Mouse (Mus musculus): ENCODE results near the gene Ddx6. TPM values are rescaled to one million over a fixed set of nuclear protein-coding genes. Genes with fewer than 3 reads are reported as not detected.

The Ddx6 gene
- polyA plus RNA-seq, 1 experiment from 2014 or later: 15.4 TPM

DNA sequence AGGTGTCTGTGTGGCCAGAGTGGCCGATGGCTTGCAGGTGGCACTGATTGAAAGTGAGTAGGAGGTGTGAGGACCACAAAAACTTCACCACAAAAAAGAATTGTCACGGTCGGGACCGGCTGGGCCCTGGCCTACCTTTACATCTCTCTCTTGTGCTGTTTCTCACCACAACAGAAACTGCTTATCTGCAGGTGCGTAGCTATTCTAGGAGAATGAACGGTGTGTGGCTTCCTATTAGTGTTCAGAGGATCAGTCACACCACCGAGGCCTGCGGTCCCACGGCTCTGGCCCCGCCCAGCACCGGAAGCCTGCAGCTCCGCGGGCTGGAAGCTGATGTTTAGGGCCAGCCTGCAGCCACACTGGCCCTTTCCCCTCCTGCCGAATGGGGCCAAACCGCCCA, 41.2 kb downstream of the Ddx6 start:
- DNase-seq (ENCODE audit: low spot score) (no peak), ATAC-seq (replicated peaks; ENCODE audit: insufficient number of reproducible peaks, low FRiP score, low TSS enrichment, low read depth) (no peak)
- Histone ChIP-seq H3K36me3 (replicated peaks; ENCODE audit: control insufficient read depth, insufficient read depth, low read depth, low read length) (no peaks in the 10 kb centered on the region), H3K9ac (replicated peaks; ENCODE audit: low read length) (no peak overlapping the region), H3K4me2 (ENCODE audit: low read depth, low read length) (no peak overlapping the region), H3K4me1 (ENCODE audit: control insufficient read depth, insufficient read depth, low read length) (no peaks in the 10 kb centered on the region), H3K27me3 (ENCODE audit: control insufficient read depth, insufficient read depth, low read length) (no peaks in the 10 kb centered on the region), H3K4me3 (ENCODE audit: low read depth, low read length) (no peak overlapping the region), H3K27ac (replicated peaks; ENCODE audit: low read depth, low read length) (no peak overlapping the region), H3K9me3 (replicated peaks; ENCODE audit: control insufficient read depth, low read length) (no peaks in the 10 kb centered on the region)
- WGBS: 64% methylated on average over 15 of the region's 15 CpGs

DNA sequence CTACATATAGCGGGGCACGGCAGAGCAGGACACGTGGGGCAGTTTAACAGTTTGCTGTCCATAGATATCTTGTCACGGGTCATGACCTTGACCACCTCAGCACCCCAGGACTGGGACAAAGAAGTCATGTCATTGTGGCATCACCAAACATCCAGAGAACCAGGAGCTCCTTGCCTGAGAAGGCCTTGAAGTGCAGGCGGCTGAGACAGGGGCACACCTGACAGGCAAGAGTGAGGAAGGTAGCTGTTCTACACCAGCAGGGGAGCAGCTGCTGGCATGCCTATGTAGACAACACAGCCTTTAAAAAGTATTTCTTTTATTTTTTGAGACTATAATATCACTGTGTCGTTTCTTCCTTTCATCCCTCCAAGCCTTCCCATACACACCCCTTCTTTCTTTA, 41.7 kb downstream of the Ddx6 start:
- Histone ChIP-seq H3K9me3 (replicated peaks; ENCODE audit: control insufficient read depth, low read length) (no peaks in the 10 kb centered on the region), H3K27ac (replicated peaks; ENCODE audit: low read depth, low read length) (no peak overlapping the region), H3K27me3 (ENCODE audit: control insufficient read depth, insufficient read depth, low read length) (no peaks in the 10 kb centered on the region), H3K4me2 (ENCODE audit: low read depth, low read length) (no peak overlapping the region), H3K4me1 (ENCODE audit: control insufficient read depth, insufficient read depth, low read length) (no peaks in the 10 kb centered on the region), H3K4me3 (ENCODE audit: low read depth, low read length) (no peak overlapping the region), H3K9ac (replicated peaks; ENCODE audit: low read length) (no peak overlapping the region), H3K36me3 (replicated peaks; ENCODE audit: control insufficient read depth, insufficient read depth, low read depth, low read length) (no peaks in the 10 kb centered on the region)
- 84% methylated on average over 6 of the region's 6 CpGs for WGBS
- no peak for DNase-seq (ENCODE audit: low spot score)
- no peak for ATAC-seq (replicated peaks; ENCODE audit: insufficient number of reproducible peaks, low FRiP score, low TSS enrichment, low read depth)

DNA sequence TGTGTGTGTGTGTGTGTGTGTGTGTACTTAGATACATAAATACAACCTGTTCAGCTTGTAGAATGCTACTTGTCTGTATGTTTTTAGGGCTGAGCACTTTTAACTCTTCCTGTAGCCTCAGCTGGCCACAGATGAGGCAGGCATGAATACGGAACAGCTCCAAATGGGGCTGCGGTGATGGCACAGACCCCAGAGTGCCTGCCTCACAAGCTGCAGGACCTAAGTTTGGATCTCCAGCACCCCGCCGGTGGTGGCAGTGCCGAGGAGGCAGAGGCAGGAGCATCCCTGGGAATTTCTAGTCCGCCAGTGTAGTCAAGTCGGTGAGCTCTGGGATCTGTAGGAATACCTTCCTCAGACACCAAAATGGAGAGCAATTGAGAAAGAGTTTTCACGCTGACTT, 42.3 kb downstream of the Ddx6 start:
- no peak overlapping the region for H3K9ac ChIP-seq (replicated peaks; ENCODE audit: low read length)
- H3K4me1 ChIP-seq (ENCODE audit: control insufficient read depth, insufficient read depth, low read length): no peaks in the 10 kb centered on the region
- ATAC-seq (replicated peaks; ENCODE audit: insufficient number of reproducible peaks, low FRiP score, low TSS enrichment, low read depth) (no peak), DNase-seq (ENCODE audit: low spot score) (no peak)
- no peaks in the 10 kb centered on the region for H3K9me3 ChIP-seq (replicated peaks; ENCODE audit: control insufficient read depth, low read length)
- 89% methylated on average over 8 of the region's 8 CpGs for WGBS
- no peak overlapping the region for H3K4me2 ChIP-seq (ENCODE audit: low read depth, low read length)
- no peak overlapping the region for H3K4me3 ChIP-seq (ENCODE audit: low read depth, low read length)
- H3K27ac ChIP-seq (replicated peaks; ENCODE audit: low read depth, low read length): no peak overlapping the region
- no peaks in the 10 kb centered on the region for H3K36me3 ChIP-seq (replicated peaks; ENCODE audit: control insufficient read depth, insufficient read depth, low read depth, low read length)
- no peaks in the 10 kb centered on the region for H3K27me3 ChIP-seq (ENCODE audit: control insufficient read depth, insufficient read depth, low read length)

DNA sequence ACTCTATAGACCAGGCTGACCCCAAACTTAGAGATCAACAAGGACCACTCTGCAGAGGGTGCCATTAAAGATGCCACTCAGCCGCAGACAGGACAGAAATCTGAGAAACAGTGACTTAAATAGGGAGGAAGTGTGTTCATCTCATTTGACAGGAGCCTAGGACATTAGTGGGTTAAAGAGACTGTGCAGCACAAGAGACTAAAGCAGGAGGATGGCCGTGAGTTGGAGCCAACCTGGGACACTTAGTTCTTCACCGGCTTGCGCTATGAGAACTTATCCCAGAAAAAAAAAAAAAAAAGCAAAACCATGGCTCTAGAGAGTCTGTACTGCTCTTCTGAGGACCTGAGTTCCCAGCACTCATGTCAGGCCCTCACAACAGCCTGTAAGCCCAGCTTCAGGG, 43.0 kb downstream of the Ddx6 start:
- no peak for ATAC-seq (replicated peaks; ENCODE audit: insufficient number of reproducible peaks, low FRiP score, low TSS enrichment, low read depth)
- no peak for DNase-seq (ENCODE audit: low spot score)
- Histone ChIP-seq H3K4me3 (ENCODE audit: low read depth, low read length) (no peak overlapping the region), H3K9ac (replicated peaks; ENCODE audit: low read length) (no peak overlapping the region), H3K27me3 (ENCODE audit: control insufficient read depth, insufficient read depth, low read length) (no peaks in the 10 kb centered on the region), H3K4me2 (ENCODE audit: low read depth, low read length) (no peak overlapping the region), H3K9me3 (replicated peaks; ENCODE audit: control insufficient read depth, low read length) (no peaks in the 10 kb centered on the region), H3K4me1 (ENCODE audit: control insufficient read depth, insufficient read depth, low read length) (no peaks in the 10 kb centered on the region), H3K27ac (replicated peaks; ENCODE audit: low read depth, low read length) (no peak overlapping the region), H3K36me3 (replicated peaks; ENCODE audit: control insufficient read depth, insufficient read depth, low read depth, low read length) (no peaks in the 10 kb centered on the region)
- 87% methylated on average over 4 of the region's 4 CpGs for WGBS

DNA sequence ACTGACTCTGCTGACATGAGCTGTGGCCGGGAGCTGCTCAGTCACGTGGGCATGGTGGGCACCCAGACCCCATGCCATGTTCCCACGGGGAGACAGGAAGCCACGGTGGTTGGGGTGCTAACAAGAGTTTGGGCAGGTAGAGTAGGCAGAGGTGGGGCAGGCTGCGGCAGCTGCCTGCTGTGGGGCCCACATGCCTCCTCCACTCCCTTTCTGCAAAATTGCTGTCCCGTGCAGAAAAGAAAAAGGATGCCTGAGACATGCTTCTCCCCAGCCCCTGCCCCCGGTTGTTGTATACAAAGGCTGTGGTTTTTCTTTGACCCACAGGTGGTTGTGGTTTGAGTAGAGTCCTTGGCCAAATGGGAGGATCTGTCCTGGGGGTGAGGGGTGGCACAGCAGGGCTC, 44.2 kb downstream of the Ddx6 start:
- no peaks in the 10 kb centered on the region for H3K4me1 ChIP-seq (ENCODE audit: control insufficient read depth, insufficient read depth, low read length)
- ATAC-seq (replicated peaks; ENCODE audit: insufficient number of reproducible peaks, low FRiP score, low TSS enrichment, low read depth) (no peak), DNase-seq (ENCODE audit: low spot score) (no peak)
- H3K36me3 ChIP-seq (replicated peaks; ENCODE audit: control insufficient read depth, insufficient read depth, low read depth, low read length): no peaks in the 10 kb centered on the region
- no peak overlapping the region for H3K4me3 ChIP-seq (ENCODE audit: low read depth, low read length)
- no peaks in the 10 kb centered on the region for H3K9me3 ChIP-seq (replicated peaks; ENCODE audit: control insufficient read depth, low read length)
- no peaks in the 10 kb centered on the region for H3K27me3 ChIP-seq (ENCODE audit: control insufficient read depth, insufficient read depth, low read length)
- no peak overlapping the region for H3K4me2 ChIP-seq (ENCODE audit: low read depth, low read length)
- no peak overlapping the region for H3K27ac ChIP-seq (replicated peaks; ENCODE audit: low read depth, low read length)
- WGBS: 84% methylated on average over 7 of the region's 7 CpGs
- H3K9ac ChIP-seq (replicated peaks; ENCODE audit: low read length): no peak overlapping the region

DNA sequence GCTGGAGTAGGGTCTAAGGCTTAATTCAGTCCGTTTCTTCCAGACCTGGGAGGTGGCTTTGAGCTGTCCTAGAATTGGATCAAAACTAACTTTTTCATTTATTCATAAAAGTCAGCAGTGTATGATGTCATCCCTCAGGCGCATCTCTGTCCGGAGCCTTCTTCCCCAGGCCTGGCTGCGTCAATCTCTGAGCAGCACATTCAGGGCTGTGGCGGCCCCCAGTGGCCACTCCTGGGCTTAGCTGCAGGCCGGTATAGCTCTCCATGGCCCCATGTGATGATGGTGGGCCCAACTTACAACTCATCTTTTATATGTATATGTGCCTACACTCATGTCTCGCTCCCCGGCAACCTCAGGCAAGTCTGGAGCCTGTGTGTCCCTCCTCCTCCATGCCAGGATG, 47.3 kb downstream of the Ddx6 start:
- Histone ChIP-seq H3K4me2 (ENCODE audit: low read depth, low read length) (no peak overlapping the region), H3K27ac (replicated peaks; ENCODE audit: low read depth, low read length) (no peak overlapping the region), H3K9me3 (replicated peaks; ENCODE audit: control insufficient read depth, low read length) (no peaks in the 10 kb centered on the region), H3K9ac (replicated peaks; ENCODE audit: low read length) (no peak overlapping the region), H3K27me3 (ENCODE audit: control insufficient read depth, insufficient read depth, low read length) (no peaks in the 10 kb centered on the region), H3K36me3 (replicated peaks; ENCODE audit: control insufficient read depth, insufficient read depth, low read depth, low read length) (no peaks in the 10 kb centered on the region), H3K4me3 (ENCODE audit: low read depth, low read length) (no peak overlapping the region), H3K4me1 (ENCODE audit: control insufficient read depth, insufficient read depth, low read length) (no peaks in the 10 kb centered on the region)
- 0 out of 2 replicates have a peak, but pooled peaks have one; percentile 31 for ATAC-seq (replicated peaks; ENCODE audit: insufficient number of reproducible peaks, low FRiP score, low TSS enrichment, low read depth)
- peak; percentile 74 for DNase-seq (ENCODE audit: low spot score)
- 11% methylated on average over 8 of the region's 8 CpGs for WGBS

DNA sequence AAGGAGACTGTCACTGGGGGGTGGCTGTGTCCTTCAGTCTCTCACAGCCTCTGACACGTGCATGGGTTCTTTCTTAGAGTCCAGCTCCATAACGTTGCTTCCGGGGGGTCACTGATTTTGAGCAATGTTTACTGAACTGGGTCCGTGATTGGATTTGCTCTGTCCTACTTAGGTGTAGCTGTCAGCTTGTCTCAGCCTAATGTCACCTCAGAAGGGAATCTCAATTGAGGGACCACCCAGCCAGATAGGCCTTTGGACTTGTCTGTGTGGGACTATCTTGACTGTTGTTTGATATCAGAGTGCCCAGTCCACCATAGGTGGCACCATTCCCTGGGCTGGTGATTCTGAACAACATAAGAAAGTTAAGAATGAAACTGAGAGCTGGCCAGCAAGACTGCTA, 49.2 kb downstream of the Ddx6 start:
- no peak overlapping the region for H3K27ac ChIP-seq (replicated peaks; ENCODE audit: low read depth, low read length)
- H3K4me2 ChIP-seq (ENCODE audit: low read depth, low read length): no peak overlapping the region
- 79% methylated on average over 4 of the region's 4 CpGs for WGBS
- H3K4me3 ChIP-seq (ENCODE audit: low read depth, low read length): no peak overlapping the region
- no peak overlapping the region for H3K9ac ChIP-seq (replicated peaks; ENCODE audit: low read length)
- no peak for DNase-seq (ENCODE audit: low spot score)
- H3K4me1 ChIP-seq (ENCODE audit: control insufficient read depth, insufficient read depth, low read length): no peaks in the 10 kb centered on the region
- no peak for ATAC-seq (replicated peaks; ENCODE audit: insufficient number of reproducible peaks, low FRiP score, low TSS enrichment, low read depth)
- no peaks in the 10 kb centered on the region for H3K9me3 ChIP-seq (replicated peaks; ENCODE audit: control insufficient read depth, low read length)
- no peaks in the 10 kb centered on the region for H3K27me3 ChIP-seq (ENCODE audit: control insufficient read depth, insufficient read depth, low read length)
- no peaks in the 10 kb centered on the region for H3K36me3 ChIP-seq (replicated peaks; ENCODE audit: control insufficient read depth, insufficient read depth, low read depth, low read length)

DNA sequence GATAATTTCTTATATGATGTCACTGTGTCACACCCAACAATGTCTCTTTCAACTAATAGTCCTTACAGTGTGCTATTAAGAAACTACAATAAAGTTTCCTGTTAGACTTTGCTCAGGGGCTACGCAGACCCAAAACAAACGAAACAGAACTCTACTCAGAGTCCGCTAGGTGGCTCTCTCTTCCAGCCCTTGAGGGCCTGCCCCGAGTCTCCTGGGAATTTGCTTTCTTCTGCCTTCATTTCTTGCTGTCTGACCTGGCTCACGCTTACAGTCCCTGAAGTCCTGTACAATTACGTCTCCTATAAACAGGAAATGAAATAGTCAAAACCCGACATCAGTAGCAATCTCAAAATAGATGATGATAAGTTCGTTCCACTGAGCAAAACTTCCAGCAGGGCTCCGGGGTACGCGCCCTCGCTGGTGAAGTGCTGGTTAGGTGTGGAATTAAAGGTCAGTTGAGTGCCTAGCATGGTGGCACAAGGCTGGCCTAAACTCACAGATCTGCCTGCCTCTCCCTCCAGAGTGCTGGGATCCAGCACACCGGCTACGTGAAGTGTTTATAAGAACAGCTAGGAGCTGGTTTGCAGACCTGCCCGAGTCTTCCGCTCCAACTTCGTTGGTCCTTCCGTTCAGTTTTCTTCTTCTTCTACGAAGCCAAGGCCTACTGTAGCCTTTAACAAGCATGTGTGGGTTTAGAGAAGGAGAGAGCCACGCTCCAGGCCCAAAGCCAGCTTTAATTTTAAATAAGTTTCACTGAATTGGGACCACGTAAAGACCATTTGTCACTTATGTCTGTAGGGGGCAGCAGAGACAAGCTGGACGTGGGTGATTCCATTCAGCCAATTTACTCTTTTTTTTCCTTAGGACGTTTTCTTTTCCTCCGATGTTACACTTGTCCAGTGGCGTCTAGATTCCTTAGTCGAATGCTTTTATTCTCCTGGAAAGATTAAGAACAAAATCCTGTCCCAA, 50.7 kb downstream of the Ddx6 start:
- no peaks in the 10 kb centered on the region for H3K9me3 ChIP-seq (replicated peaks; ENCODE audit: control insufficient read depth, low read length)
- no peaks in the 10 kb centered on the region for H3K4me1 ChIP-seq (ENCODE audit: control insufficient read depth, insufficient read depth, low read length)
- H3K9ac ChIP-seq (replicated peaks; ENCODE audit: low read length): no peak overlapping the region; the same call in 1 of the 2 replicates
- 26% methylated on average over 26 of the region's 26 CpGs for WGBS
- H3K27me3 ChIP-seq (ENCODE audit: control insufficient read depth, insufficient read depth, low read length): no peaks in the 10 kb centered on the region
- peak overlapping the region; percentile 8 for H3K4me2 ChIP-seq (ENCODE audit: low read depth, low read length)
- DNase-seq (ENCODE audit: low spot score): peak; percentile 90
- H3K27ac ChIP-seq (replicated peaks; ENCODE audit: low read depth, low read length): no peak overlapping the region
- no peak overlapping the region for H3K4me3 ChIP-seq (ENCODE audit: low read depth, low read length)
- 0 out of 2 replicates have a peak, but pooled peaks have one; percentile 34 for ATAC-seq (replicated peaks; ENCODE audit: insufficient number of reproducible peaks, low FRiP score, low TSS enrichment, low read depth)
- H3K36me3 ChIP-seq (replicated peaks; ENCODE audit: control insufficient read depth, insufficient read depth, low read depth, low read length): no peaks in the 10 kb centered on the region
